Mouse (Mus musculus) embryonic stem cell, embryonic (primary cell): Measurements from ENCODE around the gene Gm10563.

Experiments used
- CTCF ChIA-PET, 4 experiments: fragments of 300-600 bp in 2 of 4; fragments of 350-600 bp in 2 of 4; sonication (Branson Sonifier 250); formaldehyde crosslinking; loops; one replicate each; lab custom pipeline; 2022; ENCODE audit warnings: inconsistent platforms in 2 of 4; lab: Charles Lee
- POLR2A ChIA-PET, 4 experiments: fragments of 300-600 bp in 2 of 4; fragments of 350-600 bp in 2 of 4; sonication (Branson Sonifier 250); formaldehyde crosslinking; loops; one replicate each; lab custom pipeline; 2022; ENCODE audit warnings: antibody characterized with exemption in 4 of 4, inconsistent platforms in 1 of 4; lab: Charles Lee

Gm10563 gene

GRCm38 (mm10) chr4:155618321-155618720, 26.9 kb downstream of the Gm10563 start:
- ChIA-PET POLR2A (no interaction called here), CTCF (no interaction called here)

- POLR2A ChIA-PET, result interaction anchor here in 2 of 4 experiments (1.0 to 1.9 kb wide), 6 partner anchors 11 to 117 kb away, joined by 3 to 5 read pairs (median 4); partner anchors contain the start of gene Cdk11b (in 1 of the 2)
- CTCF ChIA-PET, result no interaction called here
These were observed 31.9 kb downstream of the Gm10563 start for GRCm38 (mm10) chr4:155613264-155613663.

GRCm38 (mm10) chr4:155611860-155612259, 33.3 kb downstream of the Gm10563 start:
- CTCF ChIA-PET, result interaction anchor here in 1 of 4 experiments (0.7 kb wide), 1 partner anchor 130 kb away, joined by 3 read pairs; no protein-coding TSS in a partner anchor
- POLR2A ChIA-PET, result interaction anchor here in 2 of 4 experiments (0.8 to 1.9 kb wide), 5 partner anchors 10 to 57 kb away, joined by 3 to 5 read pairs (median 4); partner anchors contain the start of genes Cdk11b (in 1 of the 2) and Mib2 (in 1 of the 2)

GRCm38 (mm10) chr4:155606825-155607224, 38.4 kb downstream of the Gm10563 start:
- ChIA-PET CTCF (interaction anchor here in 3 of 4 experiments (0.6 to 0.7 kb wide), 3 partner anchors 8 to 29 kb away, joined by 3 to 5 read pairs (median 4); no protein-coding TSS in a partner anchor), POLR2A (interaction anchor here in 2 of 4 experiments (0.6 to 1.7 kb wide), 6 partner anchors 8 to 102 kb away, joined by 3 to 4 read pairs (median 3); partner anchors contain the start of gene Cdk11b (in 1 of the 2))

GRCm38 (mm10) chr4:155605132-155605531, 40.1 kb downstream of the Gm10563 start:
- CTCF ChIA-PET, result no interaction called here

GRCm38 (mm10) chr4:155603801-155604200, 41.4 kb downstream of the Gm10563 start:
- ChIA-PET POLR2A (interaction anchor here in 3 of 4 experiments (0.6 to 2.2 kb wide), 15 partner anchors 9 to 152 kb away, joined by 3 to 9 read pairs (median 3); partner anchors contain the start of genes Cdk11b (in 1 of the 3) and Mmp23 (in 1 of the 3)), CTCF (no interaction called here)

More at GRCm38 (mm10) chr4:155605132-155605531, 40.1 kb downstream of the Gm10563 start:
- POLR2A ChIA-PET, result interaction anchor here in 1 of 4 experiments (0.6 to 2.2 kb wide), 11 partner anchors 12 to 115 kb away, joined by 3 to 9 read pairs (median 3); partner anchors contain the start of genes Mib2 and Mmp23

GRCm38 (mm10) chr4:155602753-155603152, 42.5 kb downstream of the Gm10563 start:
- ChIA-PET POLR2A (no interaction called here), CTCF (no interaction called here)

- POLR2A ChIA-PET, result interaction anchor here (0.5 to 1.8 kb wide), 38 partner anchors 10 to 666 kb away, joined by 3 to 10 read pairs (median 4); partner anchors contain the start of genes Mib2 (in 2 of the 4), Cdk11b (in 1 of the 4) and Gm10563 (in 1 of the 4)
- CTCF ChIA-PET, result interaction anchor here in 3 of 4 experiments (0.6 to 1.3 kb wide), 3 partner anchors 120 to 582 kb away, joined by 3 to 5 read pairs (median 3); no protein-coding TSS in a partner anchor
These were observed 43.2 kb downstream of the Gm10563 start for GRCm38 (mm10) chr4:155601997-155602456.

GRCm38 (mm10) chr4:155601091-155601996, 43.9 kb downstream of the Gm10563 start, which contains the start of gene Slc35e2:
Slc35e2 (plus strand) TSS chr4:155601416.
- ChIA-PET CTCF (interaction anchor here in 3 of 4 experiments (0.6 to 1.3 kb wide), 3 partner anchors 120 to 583 kb away, joined by 3 to 5 read pairs (median 3); no protein-coding TSS in a partner anchor), POLR2A (interaction anchor here (0.5 to 1.8 kb wide), 53 partner anchors 8 to 665 kb away, joined by 3 to 10 read pairs (median 4); partner anchors contain the start of genes Mib2 (in 2 of the 4), Cdk11b (in 1 of the 4), Gm10563 (in 1 of the 4) and Ssu72 (in 1 of the 4))

GRCm38 (mm10) chr4:155599901-155600825, 45.0 kb downstream of the Gm10563 start:
- POLR2A ChIA-PET, result interaction anchor here in 3 of 4 experiments (0.6 to 2.5 kb wide), 22 partner anchors 9 to 224 kb away, joined by 3 to 20 read pairs (median 4); partner anchors contain the start of genes Cdk11b (in 1 of the 3), Mib2 (in 1 of the 3), Ssu72 (in 1 of the 3) and Tmem52 (in 1 of the 3)
- CTCF ChIA-PET, result no interaction called here

- ChIA-PET POLR2A (interaction anchor here in 3 of 4 experiments (0.7 to 2.5 kb wide), 21 partner anchors 8 to 177 kb away, joined by 3 to 20 read pairs (median 4); partner anchors contain the start of genes Cdk11b (in 1 of the 3), Mib2 (in 1 of the 3) and Vwa1 (in 1 of the 3)), CTCF (interaction anchor here in 2 of 4 experiments (0.5 to 0.8 kb wide), 4 partner anchors 8 to 215 kb away, joined by 3 to 4 read pairs (median 3); no protein-coding TSS in a partner anchor)
These were observed 46.7 kb downstream of the Gm10563 start for GRCm38 (mm10) chr4:155598536-155598935.

- POLR2A ChIA-PET, result interaction anchor here in 2 of 4 experiments (0.6 to 1.6 kb wide), 9 partner anchors 9 to 567 kb away, joined by 3 to 5 read pairs (median 3); no protein-coding TSS in a partner anchor
- CTCF ChIA-PET, result interaction anchor here in 2 of 4 experiments (1.4 to 1.6 kb wide), 2 partner anchors 16 to 17 kb away, joined by 4 to 5 read pairs; no protein-coding TSS in a partner anchor
These were observed 48.6 kb downstream of the Gm10563 start for GRCm38 (mm10) chr4:155596606-155597005.

- POLR2A ChIA-PET, result interaction anchor here in 2 of 4 experiments (0.6 to 1.6 kb wide), 6 partner anchors 8 to 188 kb away, joined by 3 to 5 read pairs (median 3); no protein-coding TSS in a partner anchor
These were observed 49.4 kb downstream of the Gm10563 start for GRCm38 (mm10) chr4:155595777-155596176.

GRCm38 (mm10) chr4:155593780-155594179, 51.4 kb downstream of the Gm10563 start:
- CTCF ChIA-PET, result interaction anchor here in 1 of 4 experiments (1.5 kb wide), 1 partner anchor 112 kb away, joined by 4 read pairs; no protein-coding TSS in a partner anchor
- POLR2A ChIA-PET, result interaction anchor here in 2 of 4 experiments (1.0 kb wide), 3 partner anchors 10 to 61 kb away, joined by 3 read pairs; no protein-coding TSS in a partner anchor

More at GRCm38 (mm10) chr4:155595777-155596176, 49.4 kb downstream of the Gm10563 start:
- CTCF ChIA-PET, result interaction anchor here in 2 of 4 experiments (0.6 to 1.6 kb wide), 3 partner anchors 16 to 115 kb away, joined by 3 to 5 read pairs (median 4); no protein-coding TSS in a partner anchor

- ChIA-PET POLR2A (interaction anchor here in 2 of 4 experiments (0.9 to 3.4 kb wide), 6 partner anchors 8 to 100 kb away, joined by 3 to 20 read pairs (median 3); partner anchors contain the start of genes Gnb1 (in 1 of the 2) and Slc35e2 (in 1 of the 2)), CTCF (interaction anchor here in 3 of 4 experiments (0.6 to 1.2 kb wide), 3 partner anchors 11 to 123 kb away, joined by 3 to 5 read pairs (median 3); no protein-coding TSS in a partner anchor)
These were observed 54.0 kb downstream of the Gm10563 start for GRCm38 (mm10) chr4:155591012-155591719.
